Mouse (Mus musculus): Measurements from ENCODE around the gene Relb.

DNA sequence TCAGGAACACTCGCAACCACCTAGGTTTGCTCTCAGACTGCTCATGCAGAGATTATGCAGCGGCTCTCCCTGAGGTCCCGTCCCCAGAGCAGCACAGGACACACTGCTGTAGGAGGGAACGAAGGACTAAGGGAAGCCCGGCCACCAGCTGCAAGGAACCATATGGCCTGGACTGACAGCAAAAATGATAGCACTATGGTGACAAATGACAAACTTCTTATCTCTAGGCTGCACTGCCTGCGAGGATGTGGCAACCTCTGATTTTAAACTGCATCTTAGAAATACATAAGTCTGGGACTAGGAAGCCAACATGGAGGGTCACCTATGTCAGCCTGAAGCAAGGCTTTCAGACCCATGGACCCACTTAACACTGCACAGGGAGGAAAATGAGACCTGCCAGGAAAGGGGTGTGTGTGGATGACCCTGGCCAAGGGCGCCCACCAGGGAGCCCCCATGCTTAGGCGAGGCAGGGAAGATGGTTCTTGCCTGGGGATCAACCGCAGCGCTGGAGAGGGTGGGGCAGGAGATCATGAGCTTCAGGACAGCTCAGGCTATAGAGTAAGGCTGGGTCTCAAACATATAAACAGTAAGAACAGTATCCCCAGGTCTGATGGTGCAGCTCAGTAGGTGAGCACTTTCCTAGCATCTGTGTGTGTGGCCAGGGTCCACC, 36.0 kb downstream of the Relb start:
- TF ChIP-seq CTCF (IDR thresholded peaks at IDR 0.05; ENCODE audit: extremely low read depth, insufficient read depth, insufficient read length, insufficient replicate concordance) (no peak), POLR2A (IDR thresholded peaks at IDR 0.05; ENCODE audit: low read depth, low read length) (no peak)

All from spleen, adult 2 months (tissue).